Mouse (Mus musculus) urinary bladder, postnatal 10 days (tissue): ENCODE measurements around the gene Dnmt3c.

Experiments used
- DNase-seq: peaks from one replicate; pipeline ENCODE4 v3.0.0; 2022; ENCODE audit warnings: low spot score

Dnmt3c gene

DNA sequence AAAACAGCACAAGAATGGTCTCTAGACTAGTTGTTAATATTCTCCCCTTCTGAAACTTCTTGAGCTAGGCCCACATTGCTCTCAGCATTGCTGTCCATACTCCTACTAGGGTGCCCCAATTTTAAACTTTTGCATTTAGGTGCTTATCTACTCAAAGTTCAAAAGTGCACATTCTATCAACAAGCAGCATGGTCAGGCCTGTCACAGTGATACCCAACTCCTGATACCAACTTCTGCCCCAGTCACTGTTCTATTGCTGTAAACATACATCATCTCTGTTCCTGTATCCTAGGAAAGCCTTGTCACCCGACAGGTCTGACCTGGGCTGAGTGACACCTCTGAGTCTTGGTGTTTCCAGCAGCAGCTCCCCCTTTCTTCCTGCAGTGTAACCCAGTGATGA, 26.6 kb downstream of the Dnmt3c start:
- no peak for DNase-seq

DNA sequence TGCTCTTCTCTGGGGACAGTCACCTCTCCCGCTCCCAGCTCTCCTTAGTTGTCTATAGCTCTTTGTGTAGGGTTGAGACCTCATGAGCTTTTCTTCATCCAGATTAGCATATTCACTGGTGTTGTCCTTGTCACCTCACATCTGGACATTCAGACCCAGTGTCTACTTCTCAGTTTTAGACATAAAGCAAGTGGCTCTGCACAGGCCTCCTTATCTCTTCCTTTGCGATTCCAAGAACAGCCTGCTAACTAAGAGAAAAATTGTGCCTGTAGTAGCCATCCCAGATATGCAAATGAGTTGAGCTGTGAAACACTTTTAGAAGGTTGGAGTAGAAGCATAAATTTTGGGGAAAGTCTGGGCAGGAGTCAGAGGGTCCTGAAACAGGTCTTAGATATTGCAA, 28.0 kb downstream of the Dnmt3c start:
- no peak for DNase-seq

DNA sequence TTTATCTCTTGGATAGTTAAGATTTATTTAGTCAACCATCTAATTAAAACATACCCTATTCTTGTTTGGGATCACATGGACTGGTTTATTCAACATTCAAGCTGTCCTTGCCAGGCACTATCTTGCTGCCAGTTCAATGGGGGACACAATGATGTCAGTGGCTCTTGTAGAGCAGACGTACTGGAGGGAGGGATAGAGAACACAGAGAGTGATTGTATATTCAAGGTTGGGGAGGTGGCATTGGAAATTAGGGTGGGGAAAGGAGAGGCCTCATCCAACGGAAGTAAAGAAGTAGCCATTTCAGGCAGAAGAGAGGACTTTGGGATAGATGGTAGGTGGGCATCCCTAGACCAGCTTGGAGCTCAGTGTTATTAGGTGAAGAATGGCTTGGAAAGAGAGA, 28.4 kb downstream of the Dnmt3c start:
- no peak for DNase-seq

DNA sequence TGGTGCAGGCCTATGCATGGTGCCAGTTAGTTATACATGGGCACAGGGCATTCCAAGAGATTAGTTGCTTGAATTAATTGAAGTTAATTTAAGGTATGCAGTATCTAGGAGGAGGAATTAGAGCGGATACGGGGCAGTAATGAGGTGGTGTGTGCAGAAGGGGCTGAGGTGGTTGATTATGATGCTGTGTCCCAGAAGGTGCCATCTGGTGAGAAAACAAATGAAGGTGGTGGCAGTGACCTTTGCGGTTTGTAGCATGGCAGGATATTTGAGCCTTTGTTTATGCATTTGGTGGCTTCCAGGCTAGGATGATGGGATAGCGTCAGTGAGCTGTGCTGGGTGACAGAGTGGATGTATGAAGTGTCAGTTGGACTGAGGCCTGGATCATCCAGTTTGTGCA, 28.8 kb downstream of the Dnmt3c start:
- no peak for DNase-seq

DNA sequence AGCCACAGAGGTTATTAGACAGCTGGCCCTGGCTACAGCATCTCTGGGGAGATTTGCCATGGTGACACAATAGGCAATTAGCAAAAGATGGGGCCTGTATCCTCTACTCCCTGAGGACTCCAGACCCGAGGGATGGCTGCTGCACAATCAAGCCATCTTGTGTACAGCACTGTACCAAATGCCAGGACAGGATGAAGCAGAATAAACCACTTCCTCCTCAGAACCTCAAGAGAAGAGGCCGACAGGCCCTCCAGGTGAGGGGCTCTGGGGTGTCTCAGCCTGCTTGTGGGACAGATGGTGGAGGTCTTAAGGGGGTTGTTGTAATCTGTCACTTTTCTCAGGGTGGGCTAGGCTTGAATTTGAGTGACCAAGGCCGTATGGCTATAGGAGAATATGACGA, 37.6 kb downstream of the Dnmt3c start:
- no peak for DNase-seq

DNA sequence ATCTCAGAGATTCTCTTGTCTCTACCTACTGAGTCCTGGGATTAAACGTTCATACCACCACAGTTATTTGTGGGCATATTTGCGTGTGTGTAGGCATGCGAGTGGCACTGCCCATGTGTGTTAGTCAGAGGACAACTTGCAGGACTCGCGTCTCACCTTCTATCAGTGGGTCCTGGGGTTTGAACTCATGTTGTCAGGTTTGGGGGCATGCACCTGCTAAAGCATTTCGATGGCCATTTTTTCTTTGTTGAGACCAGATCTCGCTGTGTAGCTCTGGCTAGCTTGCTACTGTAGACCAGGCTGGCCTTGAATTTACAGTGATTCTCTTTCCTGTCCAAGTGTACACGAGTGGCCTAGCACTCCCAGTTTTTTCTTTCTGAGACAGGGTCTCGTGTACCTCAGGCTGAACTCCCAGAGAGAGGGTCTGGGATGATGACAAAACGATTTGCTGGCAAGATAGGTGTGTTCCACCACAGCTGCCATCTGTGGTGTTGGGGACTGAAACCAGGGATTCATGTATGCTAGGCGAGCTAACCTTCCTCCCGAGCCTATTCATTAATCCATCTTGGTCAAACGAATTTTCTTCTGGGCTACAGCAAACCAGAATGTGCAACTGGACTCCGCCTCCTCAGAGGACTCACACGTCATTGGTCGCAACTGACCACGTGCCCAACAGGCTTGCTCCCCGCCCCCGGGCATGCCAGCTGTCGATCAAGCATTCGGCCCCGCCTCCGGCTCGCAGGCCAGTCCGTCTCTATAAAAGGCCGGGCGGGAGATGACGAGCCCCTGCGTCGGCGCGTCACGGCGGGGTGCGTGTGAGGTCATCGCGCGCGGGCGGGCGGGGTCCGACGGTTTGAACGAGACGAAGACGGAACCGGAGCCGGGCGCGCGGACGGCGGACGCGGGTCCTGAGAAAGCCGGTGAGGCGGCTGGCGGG, 44.3 kb downstream of the Dnmt3c start, which contains the start of gene Mapre1:
Gene Mapre1 (plus strand): TSS at position 775 of the 937 bp plus-strand sequence.
- peak; percentile 99 for DNase-seq

DNA sequence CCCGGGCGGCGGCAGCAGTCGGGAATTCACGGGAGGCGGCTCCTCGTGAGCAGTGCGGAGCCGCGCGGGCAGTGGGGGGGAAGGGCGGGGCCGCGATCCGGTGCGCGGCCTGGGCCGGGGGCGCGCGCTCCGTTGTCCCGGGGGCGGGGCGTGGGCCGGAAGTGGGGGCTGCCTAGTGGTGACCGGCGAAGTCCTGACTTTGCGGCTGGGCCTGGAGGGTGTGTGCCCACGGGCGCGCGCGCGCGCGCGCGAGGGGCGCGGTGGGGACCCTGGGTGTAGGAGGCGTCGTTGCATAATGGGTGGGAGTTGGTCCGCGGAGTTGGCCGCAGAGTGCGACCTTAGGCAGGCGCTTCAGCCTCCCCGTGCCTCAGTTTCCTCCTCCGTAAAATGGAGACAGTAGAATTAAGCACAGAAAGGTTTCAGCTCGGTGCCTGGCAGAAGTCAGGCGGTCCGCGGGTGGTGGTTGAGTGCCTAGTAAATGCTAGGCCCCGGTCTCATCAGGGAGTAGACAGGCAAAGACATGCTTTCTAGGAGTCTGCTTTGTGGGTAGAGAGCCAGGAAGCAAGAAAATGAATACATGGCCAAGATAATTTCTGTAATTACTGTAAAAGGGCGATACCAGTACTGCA, 45.1 kb downstream of the Dnmt3c start:
- no peak for DNase-seq

DNA sequence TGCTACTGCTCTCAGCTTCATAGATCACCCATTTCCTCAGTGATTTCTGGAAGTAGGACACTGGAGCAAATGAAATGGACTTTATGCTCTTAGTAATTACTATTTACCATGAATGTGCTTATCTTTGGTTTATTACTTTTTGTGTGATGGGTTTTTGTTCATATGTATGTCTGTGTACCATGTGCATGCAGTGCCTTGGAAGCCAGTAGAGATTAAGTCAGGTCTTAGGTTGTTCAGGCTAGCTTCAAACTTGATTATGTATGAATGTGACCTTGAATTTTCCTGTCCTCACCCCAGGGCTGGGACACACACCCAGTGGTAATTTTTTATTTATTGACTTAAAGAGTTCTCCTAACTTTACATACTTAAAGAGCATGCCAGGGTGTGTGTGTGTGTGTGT, 51.5 kb downstream of the Dnmt3c start:
- no peak for DNase-seq

DNA sequence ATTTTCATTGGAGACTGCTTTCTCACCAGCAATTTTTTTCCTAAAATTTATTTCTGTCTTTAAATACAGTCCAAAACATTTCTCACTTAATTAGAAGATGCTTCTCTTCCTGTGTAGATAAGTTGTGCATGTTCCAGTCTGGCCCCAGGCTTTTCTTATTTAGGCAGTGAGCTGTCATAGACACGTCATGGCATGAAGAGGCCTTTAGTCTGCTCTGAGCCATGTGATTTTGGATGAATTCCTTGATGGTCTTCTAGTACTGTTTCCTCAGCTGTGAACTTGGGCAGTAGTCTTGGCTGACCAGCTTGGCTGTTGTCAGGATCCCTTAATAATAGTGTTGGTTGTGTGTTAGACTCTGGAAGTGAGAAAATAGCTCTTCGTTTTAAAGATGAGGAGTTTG, 53.9 kb downstream of the Dnmt3c start:
- no peak for DNase-seq

DNA sequence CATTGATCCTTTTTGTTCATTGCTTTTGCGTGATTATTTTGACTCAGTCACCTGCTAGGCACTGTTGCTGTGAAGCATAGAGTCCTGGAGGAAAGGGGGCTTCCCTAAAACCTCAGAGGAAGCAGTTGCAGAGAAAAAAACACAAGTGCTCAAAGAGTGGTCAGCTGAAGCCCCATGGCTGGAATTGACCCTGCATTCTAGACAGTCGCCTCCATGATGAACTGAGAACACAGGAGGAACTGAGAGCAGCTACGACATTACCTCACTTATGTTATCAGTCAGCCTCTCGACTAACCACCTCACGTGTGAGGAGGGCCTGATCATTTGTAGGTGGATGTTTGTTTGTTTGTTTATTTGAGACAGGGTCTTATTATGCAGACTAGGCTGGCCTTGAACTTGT, 65.7 kb downstream of the Dnmt3c start:
- DNase-seq, result no peak

DNA sequence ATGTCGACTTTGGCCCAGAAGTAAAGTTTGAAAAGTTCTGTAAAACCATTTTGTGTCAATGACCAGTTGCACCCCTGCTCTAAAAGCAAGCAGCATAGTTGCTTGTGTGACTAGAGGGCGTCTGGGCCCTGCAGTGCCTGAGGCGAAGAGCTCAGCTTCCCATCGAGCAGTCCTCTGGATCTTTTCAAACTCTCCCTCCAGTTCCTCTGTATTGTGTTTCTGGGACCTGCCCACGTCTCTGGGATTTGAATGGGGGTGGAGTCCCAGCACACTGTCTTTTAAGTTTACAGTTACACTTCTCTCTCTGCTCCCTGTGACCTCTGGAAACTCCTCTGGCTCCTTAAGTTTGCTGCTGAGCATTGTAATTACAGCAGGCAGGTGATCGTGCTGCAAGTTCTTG, 71.0 kb downstream of the Dnmt3c start:
- DNase-seq, result no peak

DNA sequence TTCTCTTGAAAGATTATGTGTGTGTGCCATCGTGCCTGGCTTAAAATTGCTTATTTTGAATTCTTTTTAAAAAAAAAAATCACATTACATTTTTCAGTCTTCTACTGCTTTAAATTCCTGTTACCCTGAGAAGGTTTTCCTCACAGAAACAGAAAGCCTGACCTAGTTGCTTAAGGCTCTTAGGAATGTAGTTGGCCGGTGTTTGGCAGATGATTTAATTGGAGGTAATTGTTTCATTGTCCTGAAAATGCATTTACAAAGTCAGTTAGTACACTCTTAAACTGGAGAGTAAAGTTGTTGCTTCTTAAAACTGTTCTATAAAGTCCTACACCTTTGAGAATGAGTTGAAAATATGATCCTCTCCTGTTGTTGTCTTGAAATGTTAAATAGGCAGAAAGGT, 72.4 kb downstream of the Dnmt3c start:
- DNase-seq, result no peak

DNA sequence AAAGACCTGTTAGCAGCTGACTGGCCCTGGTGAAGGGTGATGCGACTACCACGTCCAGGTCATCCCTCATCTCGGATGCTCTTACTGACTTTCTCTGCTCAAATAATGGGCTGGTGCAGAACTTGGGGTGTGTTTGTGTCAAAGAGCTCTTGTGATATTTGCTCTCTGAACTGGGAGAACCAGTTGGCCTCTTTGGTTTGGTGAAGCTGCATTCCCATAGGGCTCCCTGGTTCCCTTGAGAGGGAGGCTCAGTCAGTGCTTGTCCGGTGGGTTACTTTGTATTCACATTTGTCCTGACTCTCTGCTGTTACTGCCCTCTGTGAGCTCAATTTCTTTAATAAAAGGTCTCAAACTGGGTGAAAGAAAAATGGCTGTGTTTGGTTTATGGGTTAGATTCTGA, 76.5 kb downstream of the Dnmt3c start:
- DNase-seq, result no peak

DNA sequence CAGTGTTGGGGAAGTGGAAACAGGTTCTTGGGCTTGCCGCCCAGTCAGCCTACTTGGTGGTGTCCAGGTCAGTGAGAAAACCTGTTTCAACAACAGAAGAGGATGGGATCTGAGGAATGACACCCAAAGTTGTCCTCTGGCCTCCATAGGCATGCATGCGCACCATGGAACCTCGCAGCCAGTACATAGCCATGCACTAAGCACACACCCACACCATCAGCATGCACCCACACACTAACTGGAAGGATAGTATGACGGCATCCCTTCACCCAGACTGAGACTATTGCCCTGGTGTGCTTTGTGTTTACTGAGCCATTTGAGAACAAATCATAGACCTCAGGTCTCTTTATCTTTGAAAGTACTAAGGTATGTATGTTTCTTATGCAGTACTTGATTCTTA, 79.0 kb downstream of the Dnmt3c start:
- DNase-seq, result no peak

DNA sequence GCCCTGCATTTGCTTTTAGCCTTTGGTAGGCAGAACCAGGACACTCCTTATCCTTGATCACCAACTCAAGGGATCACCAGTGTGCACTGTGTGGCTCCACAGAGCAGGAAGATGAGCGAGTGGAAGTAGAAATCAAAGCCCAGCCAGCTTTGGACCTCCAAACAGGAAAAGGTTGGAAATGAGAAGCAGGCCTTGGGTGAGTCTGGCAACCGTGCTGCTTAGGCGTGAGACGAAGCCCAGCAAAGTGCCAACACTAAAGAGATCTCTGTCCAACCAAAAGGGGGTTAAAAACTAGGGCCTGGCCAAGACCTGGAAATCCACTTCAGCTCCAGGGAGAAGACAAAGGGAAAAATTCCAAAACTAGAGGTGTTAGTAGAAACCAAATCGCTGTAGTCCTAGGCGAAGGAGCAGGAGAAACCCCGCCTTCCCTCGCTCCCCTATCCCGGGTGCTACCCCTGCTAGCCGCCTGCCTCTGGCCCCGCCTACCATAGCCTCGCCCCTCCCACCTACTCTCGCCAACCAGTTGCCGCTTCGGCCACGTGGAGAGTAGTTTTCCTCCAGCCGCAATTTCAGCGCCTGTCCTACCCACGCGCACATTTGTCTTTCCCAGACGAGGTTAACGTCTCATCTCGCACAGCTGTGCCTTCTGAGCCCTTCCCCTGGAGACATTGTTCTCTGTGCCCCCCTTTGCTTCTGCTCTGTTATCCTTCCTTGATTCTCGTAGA, 82.3 kb downstream of the Dnmt3c start:
- DNase-seq, result peak; percentile 29
